Mouse (Mus musculus): ENCODE data around the gene Cct2.

Gene Cct2

DNA sequence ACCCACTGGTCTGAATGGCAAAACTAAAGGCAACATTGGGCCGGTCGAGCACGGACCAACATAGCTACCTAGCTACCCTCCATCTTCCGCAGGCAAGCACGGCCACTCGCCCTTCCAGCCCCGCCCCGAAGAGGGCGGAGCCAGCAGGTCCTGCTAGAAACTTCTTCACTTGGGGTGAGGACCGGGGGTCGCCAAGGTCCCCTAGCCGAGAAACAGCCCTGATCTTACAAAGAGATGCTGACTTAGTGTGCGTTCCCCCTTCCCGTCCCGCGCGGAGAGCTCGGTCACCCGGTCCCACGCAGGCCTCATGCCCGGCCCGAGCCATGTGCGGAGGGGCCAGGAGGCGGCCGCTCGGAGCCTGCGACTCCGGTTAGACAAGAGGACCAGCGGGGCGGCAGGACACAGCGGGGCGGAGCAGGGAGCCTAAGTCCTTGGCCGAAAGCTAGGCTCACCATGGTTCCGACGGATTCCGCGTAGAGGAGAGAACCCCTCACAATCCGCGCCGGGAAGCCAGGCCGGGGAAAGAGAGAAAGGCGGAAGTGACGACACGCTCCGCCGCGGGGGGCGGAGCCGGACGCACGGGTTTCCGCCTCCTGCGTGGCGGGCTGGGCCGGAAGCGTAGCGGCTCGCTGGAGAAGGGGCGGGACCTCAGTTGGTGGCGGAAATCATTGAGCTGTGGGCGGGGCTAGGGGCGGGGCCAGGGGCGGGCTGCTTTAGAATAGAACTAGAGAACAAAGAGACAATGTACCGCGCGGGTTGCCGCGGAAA is at the start of gene Cct2:
Gene Cct2 (minus strand): TSS at position 561 of the 768 bp plus-strand sequence.
- DNase-seq (ENCODE audit: low read depth, low spot score): peak; percentile 99

DNA sequence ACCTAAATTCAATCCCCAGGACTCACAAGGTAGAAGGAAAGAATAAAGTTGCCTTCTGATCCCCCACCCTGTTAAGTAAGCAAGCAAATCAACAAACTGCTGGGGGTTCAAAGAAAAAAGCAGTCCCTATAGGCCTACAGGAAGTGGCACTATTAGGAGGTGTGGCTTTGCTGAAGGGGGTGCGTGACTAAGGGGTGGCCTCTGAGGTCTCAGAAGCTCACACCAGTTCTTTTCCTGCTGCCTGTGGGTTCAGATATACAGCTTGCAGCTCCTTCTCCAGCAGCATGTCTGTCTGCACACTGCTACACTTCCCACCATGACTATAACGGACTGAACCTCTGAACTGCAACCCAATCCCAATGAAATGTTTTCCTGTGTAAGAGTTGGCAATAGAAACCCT is 48.9 kb upstream of the Cct2 start:
- no peak for DNase-seq (ENCODE audit: low read depth, low spot score)

DNA sequence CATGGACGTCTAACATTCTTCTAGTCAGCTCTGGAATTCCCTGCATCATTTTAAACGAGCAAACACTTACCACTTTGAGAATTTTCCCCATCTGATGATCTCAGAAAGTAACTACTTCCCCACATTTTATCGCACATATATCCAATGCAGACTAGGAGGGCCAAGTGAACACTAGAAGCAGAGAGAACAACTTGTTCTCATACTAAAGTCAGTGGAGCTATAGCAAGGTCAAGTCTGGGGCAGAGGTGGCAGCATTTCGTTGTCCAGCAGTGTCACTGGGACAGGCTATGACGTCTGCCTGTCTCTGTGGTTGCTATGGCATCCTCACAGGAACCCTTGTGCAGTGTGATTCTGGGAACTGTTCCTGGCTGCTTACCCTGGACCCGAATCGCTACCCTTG is 47.8 kb upstream of the Cct2 start:
- no peak for DNase-seq (ENCODE audit: low read depth, low spot score)

DNA sequence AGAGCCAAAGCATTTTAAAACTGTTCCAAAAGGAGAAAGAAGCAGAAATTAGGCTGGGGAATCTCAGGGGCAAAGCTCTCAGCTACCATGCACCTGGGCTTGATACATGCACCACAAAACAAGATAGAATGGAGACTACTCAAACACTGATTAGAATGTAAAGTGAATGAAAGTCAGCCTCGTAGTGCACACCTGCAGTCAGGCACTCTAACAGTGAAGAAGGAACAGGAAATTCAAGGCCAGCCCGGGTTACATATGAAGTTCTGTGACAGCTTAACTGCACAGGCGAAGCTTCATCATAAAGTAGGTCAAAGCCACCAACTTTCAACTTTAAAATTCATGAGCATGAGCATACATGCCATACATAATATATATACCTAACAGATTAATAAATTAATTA is 46.7 kb upstream of the Cct2 start:
- no peak for DNase-seq (ENCODE audit: low read depth, low spot score)

DNA sequence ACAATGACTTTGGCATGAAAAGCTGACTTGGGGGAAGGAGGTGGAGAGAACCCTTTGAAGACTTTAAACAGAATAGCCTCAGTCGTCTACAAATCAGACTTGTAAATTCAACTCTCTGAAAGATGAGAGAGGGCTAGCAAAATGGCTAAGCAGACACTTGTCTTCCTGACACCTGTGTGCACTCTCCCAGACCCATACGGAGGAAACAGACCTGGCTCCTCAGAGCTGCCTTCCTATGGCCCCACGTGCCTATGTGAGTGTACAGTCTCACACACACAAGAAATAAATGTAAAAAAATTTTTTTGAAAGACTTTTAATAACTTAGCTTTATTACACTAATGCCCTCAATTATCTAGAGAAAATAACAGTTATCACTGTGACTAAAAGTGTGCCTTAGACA is 43.1 kb upstream of the Cct2 start:
- no peak for DNase-seq (ENCODE audit: low read depth, low spot score)

DNA sequence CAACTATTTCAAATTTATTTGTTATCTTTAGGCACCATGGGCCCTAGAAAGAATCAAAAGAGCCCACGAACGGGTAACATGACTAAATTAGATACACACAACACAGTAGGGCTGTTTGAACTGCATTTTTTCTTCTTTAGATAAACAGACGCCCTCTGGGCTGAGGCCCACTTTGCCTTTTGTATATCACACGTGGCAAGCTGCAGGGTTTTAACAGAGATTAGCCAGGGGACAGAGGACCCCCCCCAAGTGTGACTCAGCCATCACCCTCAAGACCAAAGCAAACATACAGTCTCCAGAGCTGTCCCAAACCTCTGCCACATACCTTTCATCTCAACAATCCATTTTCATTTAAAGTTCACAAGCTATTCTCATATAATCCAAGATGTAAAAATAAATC is 42.6 kb upstream of the Cct2 start:
- no peak for DNase-seq (ENCODE audit: low read depth, low spot score)

DNA sequence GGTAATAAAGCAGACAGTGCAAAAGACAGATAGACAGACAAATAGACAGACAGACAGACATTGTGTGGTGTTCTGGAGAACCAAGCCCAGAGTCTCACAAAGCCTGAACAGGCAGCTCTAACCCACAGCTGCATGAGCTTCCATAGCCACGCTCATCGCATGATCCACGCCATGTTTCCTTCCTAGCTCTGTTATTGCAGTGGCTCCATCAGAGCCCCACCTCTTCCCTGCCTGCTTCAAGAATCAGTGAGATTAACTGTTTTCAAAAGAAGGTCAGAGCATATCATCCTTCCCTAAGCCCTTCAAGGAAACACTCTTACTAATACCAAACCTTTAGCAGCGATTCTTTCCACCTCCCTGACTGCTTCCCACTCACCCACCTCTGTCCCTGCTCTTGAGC is 41.4 kb upstream of the Cct2 start:
- no peak for DNase-seq (ENCODE audit: low read depth, low spot score)

DNA sequence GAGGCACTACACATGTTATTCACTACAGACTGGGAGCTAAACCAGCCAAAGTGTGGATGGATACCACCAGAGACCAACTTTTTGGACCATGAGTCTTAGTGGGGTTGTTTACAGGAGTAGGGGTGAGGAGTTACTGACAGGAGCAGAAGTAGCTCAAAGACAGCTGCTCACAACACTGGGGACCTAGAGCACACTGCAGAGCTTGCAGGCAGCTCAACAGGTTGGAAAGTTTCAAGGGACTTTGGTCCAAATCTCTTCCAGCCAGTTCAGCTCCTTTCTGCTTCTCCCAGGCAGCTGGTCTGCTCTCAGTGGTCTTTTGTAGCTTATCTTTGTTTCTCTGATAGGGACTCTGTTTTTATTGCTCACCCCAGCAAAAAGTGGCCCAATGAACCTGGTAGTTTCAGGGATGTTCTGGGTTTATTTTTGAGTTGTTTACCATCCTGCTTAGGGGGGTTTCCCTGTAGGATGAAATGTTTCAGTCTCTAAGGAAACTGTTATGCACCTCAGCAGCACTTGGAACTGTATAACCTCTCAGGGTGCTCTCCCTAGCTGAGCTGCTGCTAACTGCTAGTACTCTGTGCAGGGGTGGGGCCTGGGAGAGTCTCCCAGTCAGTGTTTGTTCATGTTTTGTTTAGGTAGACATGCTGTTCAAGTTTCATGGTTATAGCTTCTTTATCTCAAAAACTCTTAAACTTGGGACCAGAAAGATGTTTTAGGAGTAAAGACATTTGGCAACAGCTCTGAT is 40.4 kb upstream of the Cct2 start:
- DNase-seq (ENCODE audit: low read depth, low spot score): no peak

DNA sequence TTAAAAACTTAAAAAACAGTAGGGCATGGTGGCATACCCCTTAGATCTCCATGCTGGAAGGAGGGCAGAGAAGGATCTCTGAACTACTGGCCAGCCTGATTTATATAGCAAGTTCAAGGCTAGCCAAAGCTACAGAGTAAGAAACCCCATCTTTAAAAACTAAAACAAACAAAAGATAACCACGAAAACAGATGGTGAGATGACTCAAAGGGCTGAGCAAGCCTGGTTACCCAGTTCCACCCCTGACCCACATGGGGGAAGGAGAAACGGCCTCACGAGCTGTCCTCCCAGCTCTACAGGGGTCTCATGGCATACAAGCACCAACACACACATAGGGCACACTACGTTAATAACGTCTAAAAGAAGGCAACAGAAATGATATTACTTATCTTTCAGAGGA is 36.6 kb upstream of the Cct2 start:
- DNase-seq (ENCODE audit: low read depth, low spot score): no peak

DNA sequence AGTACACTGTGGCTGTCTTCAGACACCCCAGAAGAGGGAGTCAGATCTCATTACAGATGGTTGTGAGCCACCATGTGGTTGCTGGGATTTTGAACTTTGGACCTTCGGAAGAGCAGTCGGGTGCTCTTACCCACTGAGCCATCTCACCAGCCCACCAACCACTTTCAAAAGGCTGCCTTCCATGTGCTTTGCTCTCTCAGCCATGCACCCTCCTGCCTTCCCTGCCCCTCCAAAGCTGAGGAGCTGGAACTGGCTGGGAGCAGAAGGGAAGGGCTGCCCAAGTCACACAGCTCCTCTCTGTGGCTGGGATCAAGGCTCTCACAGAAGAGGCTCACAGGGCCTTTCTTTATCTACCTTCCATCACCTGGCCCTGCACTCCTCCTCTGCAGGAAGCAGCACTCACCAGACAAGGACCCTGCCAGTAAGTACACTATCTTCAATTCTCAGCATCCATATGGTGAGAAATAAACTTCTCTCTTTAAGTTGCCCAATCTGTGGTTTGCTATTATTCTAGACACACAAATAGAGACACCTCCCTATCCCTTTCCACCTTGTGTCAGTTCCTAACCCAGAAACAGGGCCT is 33.6 kb upstream of the Cct2 start:
- no peak for DNase-seq (ENCODE audit: low read depth, low spot score)

DNA sequence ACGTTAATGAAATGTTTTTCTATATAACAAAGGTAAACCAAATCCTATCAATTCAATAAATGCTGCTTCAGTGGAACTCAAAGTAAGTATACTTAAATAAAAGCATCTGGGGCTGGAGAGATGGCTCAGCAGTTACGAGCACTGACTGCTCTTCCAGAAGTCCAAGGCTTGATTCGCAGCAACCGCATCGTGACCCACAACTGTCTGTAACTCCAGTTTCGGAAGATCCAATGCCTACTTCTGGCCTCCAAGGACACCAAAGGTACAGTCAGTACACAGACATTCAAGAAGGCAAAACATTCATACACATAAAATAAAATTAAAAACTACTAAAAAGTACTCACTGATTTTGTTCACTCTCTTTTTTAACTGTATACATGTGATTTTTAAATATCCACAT is 32.5 kb upstream of the Cct2 start:
- DNase-seq (ENCODE audit: low read depth, low spot score): no peak

DNA sequence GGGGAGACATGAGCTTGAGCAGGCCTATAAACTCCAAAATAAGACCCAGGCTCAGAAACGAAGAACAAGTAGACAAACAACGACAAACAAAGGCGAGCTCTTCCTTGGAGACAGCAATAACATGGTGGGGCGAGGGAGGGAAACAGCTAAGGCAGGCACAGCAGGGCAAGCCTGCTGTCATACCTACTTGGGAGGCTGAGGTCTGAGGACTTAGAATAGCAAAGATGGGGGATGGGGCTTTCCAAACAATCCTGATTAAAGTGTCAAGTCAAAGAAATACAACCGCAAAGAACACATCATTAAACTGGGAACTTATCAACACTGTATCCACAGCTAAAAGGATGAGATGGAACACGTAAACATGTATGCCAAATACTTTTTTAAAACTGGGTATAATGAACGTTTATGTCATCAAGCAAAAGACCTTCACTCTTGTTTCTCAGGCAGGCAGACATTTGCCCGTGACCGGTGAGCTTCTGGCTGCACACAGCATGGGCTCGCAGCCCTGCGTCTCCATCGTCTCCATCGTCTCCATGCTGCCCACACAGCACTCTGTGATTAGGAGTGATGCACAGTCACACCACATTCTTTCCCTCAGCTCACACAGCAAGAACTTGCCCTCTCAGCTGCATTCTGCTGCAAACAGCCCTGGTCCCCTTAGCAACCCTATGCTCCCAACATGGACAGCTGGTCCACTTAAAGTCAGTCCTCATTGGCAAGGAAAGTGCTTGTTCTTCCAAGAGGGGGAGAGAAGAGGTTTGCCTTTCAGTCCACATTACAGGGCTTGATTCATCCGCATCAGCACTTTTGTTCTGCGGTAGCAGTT is 31.1 kb upstream of the Cct2 start:
- peak; percentile 82 for DNase-seq (ENCODE audit: low read depth, low spot score)

DNA sequence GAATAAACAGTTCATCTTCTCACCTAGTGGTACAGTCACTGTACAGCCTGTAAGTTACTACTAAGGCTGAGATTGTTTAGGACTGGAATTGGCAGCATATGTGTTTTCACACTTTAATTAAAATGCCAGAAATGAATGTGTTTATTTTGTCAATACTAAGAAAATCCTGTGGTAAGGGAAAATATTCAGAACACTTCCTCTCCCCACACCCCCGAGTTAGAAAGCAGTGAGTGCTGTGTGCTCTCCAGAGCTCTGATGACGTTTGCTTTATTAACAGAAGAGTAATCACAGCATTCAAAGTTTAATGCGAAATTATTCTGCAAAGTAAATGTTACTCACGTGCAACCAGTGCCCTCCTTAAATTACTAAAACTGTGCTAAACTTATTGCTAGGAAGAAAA is 26.0 kb upstream of the Cct2 start:
- DNase-seq (ENCODE audit: low read depth, low spot score): no peak

DNA sequence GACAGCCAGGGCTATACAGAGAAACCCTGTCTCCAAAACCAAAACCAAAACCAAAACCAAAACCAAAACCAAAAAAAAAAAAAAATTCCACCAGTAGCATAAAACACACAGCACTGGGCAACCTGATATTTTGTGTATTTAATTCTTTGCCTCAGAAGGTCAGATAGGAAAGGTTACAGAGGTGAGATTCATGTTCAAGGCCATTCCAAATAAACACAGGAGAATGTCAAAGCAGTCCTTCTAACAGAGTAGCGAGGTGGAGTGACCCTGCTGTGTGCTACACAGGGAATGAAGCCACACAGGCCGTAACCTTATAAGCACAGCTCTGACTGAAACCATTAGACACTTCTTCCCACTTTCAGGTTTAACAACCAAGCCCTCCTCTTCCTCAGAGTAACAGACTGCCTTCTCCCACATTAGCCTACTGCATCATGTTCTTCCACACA is 18.3 kb upstream of the Cct2 start:
- DNase-seq (ENCODE audit: low read depth, low spot score): no peak

DNA sequence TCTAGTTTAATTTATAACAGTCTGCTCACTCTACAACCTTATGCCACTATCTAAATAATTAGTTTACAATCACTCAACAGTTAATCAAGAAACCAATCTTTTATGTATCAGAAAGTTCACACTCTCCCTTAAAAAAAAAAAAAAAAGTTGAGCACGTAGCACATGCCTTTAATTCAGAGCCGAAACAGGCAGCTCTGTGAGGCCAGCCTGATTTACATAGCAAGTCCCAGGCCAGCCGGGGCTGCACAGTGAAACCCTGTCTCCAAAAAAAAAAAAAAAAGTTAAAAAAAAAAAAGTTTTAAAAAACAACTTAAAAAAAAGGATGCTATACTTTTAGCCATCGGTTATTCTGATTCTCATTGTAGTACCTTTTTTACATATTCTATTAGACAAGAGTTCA is 17.7 kb upstream of the Cct2 start:
- DNase-seq (ENCODE audit: low read depth, low spot score): no peak

DNA sequence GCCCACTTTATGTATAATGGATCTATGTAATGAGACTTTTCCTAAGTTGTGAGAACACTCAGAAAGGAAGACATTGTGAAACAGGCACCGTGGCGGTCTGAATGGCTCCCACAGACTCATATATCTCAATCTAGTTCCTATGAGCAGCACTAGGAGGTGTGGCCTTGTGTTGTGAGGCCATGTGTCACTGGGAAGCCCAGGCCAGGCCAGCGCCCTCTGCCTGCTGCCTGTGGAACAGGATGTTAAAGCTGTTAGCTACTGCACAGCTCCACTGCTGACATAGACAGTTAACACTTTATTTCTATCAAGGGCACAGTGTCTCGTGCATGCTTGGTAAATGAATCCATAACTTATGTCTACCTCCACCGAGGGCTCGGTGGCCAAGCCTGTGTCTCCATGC is 14.7 kb upstream of the Cct2 start:
- peak; percentile 30 for DNase-seq (ENCODE audit: low read depth, low spot score)

DNA sequence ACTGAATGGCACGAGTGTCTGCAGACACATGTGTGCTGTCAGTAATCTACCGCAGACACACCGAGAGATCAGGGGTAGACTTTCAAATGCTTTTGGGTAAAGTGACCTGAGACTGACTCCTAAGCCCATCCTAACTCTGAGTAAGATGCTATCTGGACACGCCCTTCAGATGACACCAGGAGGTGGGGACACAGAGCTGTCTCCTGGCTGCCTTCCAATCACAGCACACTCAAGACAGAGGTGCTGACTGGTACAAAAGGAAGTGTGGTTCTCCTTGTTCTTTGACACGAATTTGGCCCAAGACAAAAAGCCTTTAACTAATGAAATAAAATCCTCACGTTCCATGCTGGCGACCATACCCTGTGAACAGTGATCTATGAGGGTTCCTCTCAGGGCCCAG is 9.6 kb upstream of the Cct2 start:
- no peak for DNase-seq (ENCODE audit: low read depth, low spot score)

DNA sequence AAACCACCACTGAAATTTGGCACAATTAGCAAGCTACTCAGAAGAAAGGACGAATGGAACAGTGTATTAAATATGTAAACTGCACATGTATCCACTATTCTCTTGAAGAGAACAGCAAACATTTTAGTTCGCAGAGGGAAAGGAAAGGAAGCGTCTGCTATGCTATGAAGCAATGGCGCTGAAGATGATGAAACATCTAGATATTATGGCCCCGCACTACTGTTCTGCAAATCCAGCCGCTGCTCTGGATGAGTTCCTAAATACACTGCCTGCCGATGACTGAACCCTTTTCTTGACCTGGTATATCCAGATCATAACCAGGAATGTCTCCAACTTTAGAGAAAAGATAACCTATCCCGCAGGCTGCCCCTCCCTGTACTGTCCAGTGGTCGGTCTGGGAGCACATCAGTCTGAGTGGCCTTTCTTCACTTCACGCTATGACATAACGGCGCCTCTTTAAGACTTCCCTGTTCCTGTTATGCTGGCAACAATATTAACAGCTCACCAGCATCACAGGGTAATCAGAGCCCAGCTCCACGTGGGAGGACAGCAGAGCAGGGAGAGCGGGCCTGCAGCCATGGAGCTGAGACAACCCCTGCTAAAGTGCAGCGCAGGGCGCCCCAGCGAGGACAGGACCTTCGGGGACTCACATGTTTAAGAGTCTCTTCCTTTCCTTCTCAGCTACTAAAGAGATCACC is 8.7 kb upstream of the Cct2 start:
- DNase-seq (ENCODE audit: low read depth, low spot score): no peak

DNA sequence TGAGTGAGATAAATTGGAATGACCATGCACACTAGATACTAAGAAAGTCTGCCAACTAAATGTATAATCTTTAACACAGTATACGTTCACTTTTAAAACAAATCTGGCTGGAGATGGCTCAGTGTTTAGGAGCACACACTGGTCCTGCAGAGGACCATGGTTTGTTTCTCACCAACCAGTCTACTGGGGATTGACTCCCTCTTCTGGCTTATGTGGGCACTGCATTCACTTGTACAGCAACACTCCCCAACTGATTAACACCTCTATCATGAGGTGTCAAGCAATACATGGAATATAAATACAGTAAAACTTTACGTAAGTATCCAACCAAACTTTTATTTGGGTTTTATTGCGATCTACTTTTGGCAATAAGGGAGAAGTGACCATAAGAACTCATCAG is 5.5 kb upstream of the Cct2 start:
- DNase-seq (ENCODE audit: low read depth, low spot score): no peak

DNA sequence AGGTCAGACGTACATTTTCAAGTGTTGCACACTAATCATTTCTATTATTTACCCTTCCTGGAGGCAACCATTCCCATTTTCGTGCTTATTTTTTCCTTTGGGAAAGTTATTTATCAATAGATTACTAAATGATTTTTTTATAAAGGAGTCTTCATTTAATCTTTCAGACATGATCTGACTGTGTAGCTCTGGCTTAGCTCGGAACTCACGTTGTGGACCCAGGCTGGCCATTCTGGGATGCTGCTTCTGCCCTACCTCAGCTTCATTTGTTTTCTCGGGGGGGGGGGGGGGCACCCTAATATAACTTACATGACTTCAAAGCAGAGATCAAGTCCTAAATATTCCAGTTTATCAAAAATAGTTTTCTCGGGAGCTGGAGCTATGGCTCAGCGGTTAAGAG is 462 bp upstream of the Cct2 start:
- DNase-seq (ENCODE audit: low read depth, low spot score): no peak

DNA sequence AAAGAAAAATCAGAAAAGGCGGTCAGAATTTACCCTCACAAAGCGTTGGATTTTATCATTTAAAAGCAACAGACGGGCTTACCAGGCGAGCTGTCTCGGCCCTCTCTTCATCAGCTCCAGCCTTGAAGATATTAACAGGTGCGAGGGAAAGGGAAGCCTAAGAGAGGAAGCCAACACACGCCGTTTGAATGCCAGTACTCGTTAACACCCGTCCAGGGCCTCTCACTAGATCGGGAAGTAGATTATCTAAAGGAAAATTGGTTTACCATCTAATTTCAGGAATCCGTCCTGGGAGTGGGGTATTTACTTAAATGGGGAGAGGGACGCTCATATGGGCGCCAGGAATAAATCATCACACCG is 740 bp downstream of the Cct2 start:
- DNase-seq (ENCODE audit: low read depth, low spot score): no peak

DNA sequence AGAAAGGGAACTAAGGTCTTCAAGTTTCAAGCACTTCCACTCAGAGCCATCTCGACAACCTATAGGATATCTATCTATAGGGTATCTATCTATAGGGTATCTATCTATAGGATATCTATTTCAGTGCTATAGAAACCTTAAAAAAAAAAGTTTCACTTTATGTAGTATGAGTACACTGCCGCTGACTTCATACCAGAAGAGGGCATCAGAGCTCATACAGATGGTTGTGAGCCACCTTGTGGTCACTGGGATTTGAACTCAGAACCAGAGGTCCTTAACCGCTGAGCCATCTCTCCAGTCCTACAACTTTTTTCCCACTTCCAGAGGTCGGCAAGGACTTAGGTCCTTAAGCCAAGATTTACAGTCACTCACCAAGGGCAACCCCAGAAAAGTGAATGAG is 7.9 kb downstream of the Cct2 start:
- no peak for DNase-seq (ENCODE audit: low read depth, low spot score)

Data from mesoderm, embryonic 11.5 days (tissue).